Mouse (Mus musculus) gastrocnemius, postnatal 4 days (tissue): Measurements from ENCODE around the gene Lactbl1. TPM values are rescaled to one million over a fixed set of nuclear protein-coding genes. Genes with fewer than 3 reads are reported as not detected.

Experiments
- DNase-seq, 2 experiments: peaks; one replicate each; pipeline ENCODE4 v3.0.0; 2021 to 2022; ENCODE audit warnings: low spot score in 2 of 2, mixed read lengths in 2 of 2
- total RNA-seq, 2 experiments: library from RNA; stranded (reverse); gene quantifications; 2 replicates each; pipeline ENCODE4 v1.2.3; 2021

Lactbl1 gene
- total RNA-seq, 2 experiments from 2014 or later: not detected

DNA sequence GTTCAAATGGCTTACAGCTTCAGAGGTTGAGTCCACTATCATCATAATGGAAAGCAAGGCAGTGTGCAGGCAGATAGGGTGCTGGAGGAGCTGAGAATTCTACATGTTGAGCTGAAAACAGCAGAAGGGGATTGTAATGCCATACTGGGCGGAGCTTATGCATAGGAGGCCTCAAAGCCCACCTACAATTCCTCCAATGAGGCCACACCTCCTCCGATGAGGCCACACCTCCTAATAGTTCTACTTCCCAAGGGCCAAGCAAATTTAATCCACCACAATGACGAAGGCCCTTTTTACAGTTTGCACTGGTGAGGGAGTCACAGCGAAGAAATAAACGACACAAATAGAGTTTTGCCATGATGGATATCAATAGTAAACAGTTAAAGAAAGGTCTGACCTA, 14.1 kb downstream of the Lactbl1 start:
- DNase-seq: no peak

DNA sequence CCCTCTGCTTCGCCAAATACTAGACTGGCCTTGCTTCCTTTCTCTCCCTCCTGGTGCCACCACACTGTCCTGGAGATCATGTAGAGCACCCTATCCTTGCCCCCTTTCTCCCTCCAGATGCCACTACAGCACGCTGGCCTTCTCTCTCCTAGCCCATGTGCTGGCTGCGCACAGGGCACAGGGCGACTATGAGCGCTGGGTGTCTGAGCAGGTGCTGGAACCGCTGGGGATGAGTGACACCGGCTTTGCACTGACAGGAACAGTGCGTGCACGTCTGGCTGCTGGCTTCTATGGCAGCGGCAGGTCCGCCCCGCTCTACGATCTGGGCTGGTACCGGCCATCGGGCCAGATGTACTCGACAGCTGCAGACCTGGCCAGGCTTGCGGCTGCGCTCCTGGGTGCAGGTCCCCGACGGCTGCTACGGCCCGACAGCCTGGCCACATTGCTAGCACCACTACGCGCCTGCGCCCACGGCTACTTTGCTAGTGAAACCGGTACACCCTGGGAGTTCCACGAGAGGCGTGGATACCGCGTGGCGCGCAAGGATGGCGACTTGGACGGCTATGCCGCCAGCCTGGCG, 14.7 kb downstream of the Lactbl1 start:
- no peak for DNase-seq

DNA sequence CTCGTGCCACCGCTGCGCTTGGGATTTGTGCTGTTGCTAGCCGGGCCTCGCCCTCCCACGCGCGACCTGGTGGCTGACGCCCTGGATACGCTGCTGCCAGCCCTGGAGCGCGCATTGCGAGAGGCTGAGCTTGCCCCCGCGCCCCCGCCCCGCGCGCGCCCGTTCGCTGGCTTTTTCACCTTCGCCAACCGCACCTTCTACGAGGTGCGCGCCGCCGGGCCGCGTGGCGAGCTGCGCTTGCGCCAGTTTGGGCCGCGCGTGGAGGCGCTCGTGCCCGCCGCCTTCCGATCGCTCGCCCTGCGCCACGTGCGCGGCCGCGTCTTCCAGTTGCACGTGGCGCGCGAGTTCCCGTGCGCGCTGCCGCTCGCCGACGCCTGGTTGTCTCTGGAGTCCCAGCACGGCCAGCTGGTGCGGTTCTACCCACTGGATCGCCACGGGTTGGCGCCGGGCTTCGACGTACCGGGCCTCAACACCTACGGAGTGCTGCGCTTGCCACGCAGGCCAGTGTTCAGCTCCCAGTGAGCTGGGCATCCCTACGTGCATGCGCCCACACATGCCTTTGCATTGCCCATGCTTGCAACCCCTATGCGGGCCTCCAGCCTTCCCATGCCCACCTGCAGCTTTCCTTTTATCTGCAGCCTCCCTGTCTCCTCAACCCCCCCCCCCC, 15.3 kb downstream of the Lactbl1 start:
- DNase-seq: peak in 1 of 2 experiments; percentile 36

DNA sequence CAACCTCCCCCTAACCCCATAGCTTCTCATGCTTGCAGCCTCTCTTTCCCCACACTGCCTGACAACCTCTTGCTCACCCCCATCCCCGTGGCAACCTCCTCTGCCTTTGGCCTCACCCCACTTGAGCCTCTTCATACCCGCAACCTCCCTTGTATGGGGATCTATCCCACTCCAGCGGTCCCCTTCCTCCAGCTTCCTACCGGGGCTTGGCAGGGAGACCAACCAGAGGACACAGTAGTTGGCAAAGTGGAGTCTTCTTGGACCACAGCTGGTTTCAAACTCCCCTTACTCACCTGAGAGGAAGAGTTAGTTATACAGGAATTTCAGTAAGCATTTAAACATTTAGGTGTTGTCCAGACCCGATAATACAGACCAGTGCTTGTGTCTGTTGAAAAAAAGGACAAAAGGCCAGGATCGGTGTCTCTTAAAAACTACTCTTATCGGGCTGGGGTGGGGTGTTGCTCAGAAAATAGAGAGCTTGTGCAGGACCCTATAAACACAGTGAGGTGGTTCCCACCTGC, 15.9 kb downstream of the Lactbl1 start:
- no peak for DNase-seq

DNA sequence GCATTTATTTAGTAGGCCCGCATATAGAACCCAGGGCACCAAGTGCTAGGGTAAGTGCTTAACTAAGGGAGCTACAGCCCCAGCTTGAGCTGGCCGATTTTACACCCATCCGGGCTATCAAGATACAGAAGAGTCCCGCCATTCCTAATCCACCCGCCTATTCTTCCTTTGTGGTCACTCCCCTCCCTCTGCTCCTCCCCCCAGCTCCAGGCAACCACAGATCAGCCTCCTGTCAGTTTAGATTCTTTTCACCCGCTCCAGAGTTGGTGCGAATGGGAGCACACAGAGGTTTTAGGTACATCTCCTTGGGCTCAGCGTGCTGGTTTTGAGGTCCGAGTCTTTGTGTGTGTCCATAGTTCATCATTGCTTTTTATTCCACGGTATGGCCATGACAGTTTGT, 16.5 kb downstream of the Lactbl1 start:
- no peak for DNase-seq

DNA sequence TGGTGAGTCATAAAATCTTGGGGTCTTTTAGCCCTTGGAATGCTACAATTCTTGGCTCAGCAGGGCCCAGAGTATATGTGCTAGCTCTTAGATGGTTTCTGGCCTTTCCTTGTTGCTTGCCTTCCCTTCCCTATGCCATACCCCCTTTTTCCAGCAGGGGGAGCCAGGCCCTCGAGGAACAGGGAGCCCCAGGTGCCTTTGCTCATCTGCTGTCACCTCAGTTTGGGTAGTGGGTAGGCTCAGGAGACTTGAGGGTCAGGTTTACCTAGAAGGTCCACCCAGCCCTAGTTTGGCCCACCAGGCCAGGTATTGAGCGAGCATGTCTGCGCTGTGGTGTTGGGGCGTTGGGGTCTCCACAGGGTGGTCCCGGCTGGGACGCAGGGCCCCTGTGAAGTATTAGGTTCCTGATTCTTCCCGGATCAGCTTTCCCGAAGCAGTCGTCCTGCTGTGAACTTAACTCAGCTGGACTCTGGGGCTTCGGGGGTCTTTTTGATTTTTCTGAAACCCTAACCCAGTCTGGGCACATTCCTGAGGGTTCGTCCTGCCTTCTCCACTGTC, 26.6 kb downstream of the Lactbl1 start:
- peak; percentile 66 to 77 for DNase-seq

DNA sequence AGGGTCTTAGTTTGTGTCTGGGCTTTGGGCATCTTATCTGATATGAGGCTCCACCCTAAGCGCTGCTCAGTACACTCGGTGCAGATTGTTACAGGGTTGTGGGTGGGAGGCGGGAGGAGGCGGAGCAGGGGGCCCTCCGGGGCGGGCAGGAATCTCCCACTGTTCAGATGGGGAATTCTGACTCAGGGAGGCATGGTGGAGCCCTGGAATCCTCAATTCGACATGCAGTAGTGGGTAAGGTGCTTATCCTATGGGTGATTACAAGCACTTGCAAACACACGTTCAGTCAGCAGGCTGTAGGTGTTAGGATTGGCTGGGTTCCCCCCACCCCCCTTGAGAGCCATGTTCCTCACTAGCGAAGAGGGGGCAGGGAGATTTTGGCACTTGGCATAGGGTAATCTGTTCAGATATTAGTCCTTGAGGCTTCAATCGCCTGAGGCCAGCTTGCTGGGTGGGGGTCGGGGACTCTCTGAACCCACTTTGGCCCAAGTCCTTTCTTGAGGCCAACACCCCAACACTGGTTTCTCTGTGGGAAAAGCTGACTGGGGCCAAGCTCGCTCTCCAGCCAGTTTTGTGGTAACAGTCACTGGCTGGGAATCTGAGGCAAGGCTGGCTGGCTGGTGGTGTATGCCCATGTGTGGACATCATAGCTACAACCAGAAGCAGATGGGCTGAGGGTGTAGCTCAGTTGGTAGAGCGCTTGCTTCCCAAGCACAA, 27.2 kb downstream of the Lactbl1 start:
- DNase-seq: no peak

DNA sequence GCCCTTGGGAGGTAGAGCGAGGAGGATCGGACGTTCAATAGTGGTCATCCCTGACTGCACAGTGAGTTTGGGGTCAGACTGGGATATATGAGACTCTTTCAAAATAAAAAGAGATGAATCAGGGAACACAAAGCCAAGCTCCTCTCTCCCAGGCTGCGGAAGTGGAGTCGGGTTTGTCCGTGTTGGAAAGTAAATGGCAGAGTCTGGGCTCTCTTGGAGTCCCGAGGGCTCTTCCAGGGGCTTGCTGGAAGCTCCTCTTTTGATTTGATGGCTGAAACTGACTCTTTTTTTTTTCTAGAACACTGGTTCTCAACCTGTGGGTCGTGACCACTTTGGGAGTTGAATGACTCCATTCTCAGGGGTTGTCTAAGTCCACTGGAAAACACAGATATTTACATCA, 27.8 kb downstream of the Lactbl1 start:
- no peak for DNase-seq

DNA sequence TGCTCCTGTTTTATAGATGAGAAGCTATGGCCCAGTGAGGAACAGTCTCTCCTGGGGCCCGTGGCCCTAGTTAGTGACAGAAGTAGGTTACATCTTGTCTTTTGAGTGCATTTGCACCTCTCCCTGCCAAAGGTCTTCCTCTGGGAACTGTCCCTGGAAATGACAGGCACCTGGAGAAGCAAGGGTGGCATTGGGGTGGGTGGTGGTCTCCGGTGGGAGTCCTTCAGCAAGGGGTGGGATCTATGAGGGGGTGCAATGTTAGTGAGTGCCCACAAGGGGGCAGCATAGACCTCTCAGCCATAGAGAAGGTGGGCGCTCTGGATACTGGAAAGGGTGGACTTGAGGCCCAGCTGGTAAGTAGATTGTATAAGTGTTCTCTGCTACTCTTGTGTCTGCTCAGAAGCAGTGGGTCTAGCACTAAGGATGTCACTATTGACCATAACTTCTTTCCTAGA, 29.0 kb downstream of the Lactbl1 start:
- peak in 1 of 2 experiments; percentile 30 for DNase-seq

DNA sequence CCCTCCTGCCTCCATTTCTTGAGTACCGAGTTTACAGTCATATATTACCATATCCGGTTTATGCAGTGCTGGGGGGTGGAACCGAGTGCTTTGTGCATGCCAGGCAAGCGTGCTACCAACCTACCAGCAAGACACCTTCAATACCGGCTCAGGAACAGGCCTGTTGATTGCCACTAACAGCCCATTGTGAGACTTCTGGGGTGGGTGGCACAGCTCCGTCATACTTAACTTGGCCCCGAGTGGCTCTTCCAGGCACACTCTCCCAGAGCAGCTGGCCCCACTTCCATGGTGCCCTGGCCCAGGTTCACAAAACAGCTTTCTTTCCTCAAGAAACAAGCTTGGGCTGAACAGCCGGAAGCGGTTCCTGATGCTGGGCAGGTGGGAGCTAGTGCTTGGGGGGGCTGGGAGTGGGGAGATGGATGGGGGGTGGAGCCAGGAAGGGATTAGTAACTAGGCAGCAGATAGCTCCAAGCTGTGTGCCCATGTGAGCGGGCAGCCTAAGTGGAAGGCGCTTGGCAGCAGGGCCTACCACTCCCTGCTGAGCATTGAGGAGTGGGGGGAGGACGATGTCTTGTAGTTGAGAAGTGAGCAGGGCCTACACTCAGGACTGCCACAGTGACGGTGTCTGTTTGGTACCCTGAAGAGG, 29.6 kb downstream of the Lactbl1 start:
- DNase-seq: no peak

DNA sequence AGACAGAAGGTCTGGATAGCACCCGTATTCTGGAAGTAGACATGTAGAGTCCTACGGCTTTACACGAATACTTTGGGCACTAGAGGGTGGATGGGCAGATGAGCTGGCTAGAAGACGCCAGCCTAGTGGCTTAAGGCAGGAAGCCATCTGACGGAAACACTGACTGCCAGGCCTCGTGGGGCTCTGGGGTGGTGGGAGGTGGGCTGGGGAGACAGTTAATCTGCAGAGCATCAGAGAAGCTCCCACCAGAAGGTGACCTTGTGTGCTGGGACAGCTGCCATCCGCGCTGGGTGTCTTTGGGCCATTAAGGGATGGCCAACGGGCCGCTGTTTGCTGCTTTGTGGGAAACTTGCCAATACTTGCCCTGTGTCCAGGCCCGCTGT, 30.1 kb downstream of the Lactbl1 start:
- no peak for DNase-seq

DNA sequence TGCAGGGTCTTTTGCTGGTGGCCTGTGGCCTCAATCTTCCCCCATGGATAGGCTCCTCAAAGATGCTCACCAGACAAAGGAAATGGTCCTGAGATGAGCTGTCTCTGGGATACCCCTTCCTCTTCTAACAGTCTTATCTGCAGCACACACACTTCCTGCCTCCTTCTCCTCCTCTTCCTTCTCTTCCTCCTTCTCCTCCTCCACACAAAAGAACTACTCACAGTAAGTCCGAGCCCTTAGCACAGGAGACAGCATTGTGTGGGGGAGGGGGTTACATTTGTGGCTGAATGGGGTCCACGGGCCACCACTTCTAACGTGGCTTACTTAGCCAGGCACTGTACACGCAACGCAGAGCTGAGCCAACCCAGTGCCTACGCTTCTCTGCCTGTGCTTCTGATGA, 30.6 kb downstream of the Lactbl1 start:
- DNase-seq: no peak

DNA sequence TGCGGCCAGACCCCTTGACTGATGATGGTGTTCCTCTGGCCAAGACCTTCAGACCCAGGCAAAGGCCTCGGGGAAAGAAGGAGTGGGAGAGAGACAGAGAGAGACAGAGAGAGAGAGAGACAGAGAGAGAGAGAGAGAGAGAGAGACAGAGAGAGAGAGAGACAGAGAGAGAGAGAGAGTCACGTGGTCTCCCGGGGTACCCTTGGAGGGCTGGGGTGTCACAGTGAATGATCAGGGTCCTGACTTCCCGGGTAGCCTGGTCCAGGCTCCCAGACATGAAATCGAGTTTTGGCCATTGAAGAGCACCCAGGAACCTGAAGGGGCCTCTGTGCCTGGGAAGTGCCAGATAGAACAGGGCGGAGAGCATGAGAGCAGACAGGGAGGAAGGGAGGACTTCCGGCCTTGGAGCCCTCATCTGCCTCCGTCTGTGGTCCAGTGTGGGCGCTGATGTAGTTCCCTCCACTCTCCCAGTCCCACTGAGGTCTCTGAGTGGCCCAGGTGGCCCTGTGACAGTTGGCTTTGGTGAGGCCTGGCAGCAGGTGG, 31.3 kb downstream of the Lactbl1 start:
- no peak for DNase-seq

DNA sequence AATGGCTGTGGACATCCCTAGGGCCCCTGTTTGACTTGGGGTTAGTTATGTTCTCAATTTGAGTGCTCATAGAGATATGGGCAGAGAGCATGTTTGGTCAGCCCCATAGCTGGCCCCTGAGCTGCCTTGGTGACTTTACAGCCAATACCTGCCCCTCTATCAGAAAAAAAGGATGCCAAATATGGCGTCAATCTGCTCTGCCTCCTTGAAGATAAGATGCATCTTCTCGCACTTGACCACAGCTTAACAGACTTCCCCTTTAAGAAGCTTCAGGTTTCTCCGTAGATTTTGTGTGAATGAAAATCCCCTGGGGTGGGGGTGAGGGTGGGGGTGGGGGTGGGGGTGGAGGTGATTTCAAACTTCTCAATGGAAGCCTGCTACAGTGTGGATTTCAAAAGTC, 35.5 kb downstream of the Lactbl1 start:
- DNase-seq: no peak

DNA sequence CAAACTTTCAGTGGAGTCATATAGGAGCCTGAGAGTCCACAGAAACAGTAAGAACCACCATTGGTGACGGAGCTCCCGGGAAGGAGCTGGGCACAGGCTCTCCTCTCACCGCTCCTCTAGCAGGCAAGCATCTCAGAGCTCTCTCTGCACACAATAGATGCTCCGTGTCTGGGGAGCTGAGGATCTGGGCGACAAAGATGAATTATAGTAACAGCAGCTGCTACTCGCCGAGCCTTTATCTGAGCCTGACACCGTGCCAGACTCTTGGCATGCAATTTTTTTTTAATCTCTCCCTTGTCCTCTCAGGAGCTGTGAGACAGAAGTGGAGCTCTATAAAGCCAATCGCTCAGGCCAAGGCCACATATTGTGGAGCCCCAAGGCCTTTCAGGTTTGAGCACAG, 42.6 kb downstream of the Lactbl1 start:
- DNase-seq: no peak

DNA sequence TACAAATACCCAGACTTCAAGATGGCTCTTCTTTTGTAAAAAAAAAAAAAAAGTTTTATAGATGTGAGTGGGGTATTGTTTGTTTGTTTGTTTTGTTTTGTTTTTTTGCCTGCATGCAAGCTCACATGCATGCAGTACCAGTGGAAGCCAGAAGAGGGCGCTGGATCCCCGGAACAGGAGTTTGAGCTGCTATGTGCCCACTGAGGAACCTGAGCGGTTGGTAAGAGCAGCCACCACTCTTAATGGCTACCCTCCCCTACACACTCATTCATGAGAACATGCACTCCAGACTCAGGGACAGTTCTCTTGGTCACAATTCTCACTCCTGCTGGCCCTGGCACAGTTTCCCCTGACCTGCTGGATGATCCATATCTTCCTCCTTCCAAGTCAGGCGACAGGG, 43.6 kb downstream of the Lactbl1 start:
- DNase-seq: no peak

DNA sequence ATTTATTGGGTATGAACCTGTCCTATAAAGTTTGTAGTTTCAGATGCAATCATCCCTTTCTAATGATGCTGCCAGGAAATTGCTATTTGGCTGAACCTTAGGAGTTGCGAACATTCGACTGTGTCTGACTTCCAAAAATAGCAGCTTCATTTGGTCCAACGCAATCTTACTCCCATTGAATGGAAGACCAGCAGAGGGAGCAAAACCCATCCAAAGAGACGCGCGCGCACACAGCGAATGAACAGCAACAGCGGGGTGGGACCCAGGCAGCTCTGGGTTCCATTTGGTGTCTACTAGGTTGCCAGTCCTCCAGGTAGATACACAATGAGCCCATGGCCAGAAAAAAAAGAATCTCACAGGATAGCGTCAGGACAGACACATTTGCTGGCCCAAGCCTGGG, 45.3 kb downstream of the Lactbl1 start:
- no peak for DNase-seq

DNA sequence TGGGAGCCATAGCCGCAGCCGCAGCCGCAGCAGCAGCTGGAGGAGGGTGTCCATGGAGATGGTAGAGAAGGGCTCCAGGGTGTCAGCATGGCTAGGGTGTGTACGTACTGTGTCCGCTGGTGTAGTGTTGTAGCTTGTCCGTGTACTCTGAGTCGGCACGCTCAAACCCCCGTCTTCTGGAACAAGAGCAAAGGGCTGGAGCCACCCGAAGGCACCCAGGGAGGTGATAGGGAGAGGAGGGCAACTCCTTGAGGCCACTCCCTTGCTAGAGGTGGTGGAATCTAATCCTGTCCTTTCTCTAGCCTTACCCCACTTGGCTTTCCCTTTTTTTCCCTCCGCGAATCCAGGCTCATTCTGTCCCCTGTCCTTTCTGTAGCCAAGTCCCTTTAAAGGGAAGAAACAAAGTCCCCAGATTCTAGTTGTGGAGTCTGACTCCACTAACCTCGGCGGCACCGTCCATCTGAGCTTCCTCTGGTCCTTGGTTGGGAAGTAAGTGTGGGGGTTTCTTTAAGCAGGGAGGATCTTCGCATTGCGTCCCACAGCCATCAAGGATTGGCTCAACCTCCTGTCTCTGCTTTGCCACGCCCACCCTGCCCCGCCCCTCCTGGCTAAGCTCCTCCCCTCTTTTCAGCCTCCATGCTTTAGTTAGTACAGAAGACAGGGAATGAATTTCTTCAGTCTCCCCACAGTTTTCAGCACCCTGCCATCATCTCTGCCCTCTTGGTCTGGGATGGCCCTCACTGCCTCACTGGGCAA, 50.1 kb downstream of the Lactbl1 start:
- DNase-seq: no peak

DNA sequence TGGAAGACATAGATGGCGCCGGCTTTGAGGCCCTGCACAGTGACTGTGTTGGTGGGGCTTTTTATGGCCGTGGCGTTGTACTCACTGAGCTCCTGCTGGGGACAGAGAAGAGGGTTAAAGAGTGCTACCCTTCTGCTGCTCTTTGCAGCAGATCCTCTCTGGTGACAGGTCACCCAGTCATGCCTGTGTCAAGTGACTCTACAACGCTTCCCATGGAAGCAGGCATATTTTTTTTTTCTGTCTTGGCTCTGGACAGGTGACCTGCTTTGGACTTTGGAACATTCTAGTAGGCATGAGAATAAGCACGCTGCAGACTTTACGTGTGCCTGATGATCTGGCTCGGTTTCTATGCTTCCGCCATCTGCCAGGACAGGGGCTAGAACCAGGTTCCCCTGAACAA, 53.0 kb downstream of the Lactbl1 start:
- DNase-seq: no peak

DNA sequence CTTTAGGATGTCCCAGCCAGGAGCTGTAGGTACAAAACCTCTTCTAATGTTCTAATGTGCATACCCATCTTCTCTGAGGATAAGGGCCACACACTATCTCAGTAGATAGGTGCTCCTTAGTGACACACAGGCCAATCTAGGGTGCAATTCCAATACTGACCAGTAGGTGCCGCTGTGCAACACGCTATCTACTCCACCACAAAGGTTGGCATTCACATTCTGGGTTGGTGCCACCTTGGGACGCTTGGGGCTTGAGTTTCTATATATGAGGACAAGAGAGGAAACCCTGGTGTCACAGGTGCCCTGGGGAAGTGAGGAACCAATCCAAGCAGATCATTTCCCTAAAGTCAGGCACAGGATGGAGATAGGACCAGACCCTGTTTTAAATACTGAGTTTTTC, 56.1 kb downstream of the Lactbl1 start:
- peak; percentile 70 to 77 for DNase-seq

DNA sequence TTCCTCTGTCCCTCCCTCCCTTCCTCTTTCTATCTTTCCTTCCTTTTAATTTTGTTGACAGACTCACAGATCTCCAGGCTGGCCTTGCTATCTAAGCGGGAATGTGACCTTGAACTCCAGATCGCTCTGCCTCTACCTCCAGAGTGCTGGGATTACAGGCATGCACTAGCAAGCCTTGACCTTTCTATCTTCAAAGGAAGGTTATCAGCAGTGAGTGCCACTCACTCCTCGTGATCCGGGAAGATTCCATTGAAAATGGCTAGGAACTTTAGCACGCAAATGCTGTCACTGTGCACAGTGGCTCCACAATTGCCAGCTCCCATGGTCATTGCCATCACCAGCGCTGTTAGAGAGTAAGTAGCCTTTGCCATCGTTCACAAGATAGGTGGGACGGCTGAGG, 56.8 kb downstream of the Lactbl1 start:
- DNase-seq: no peak
